Mouse (Mus musculus) erythroblast, embryonic 14.5 days (primary cell): ENCODE results near the gene Plxnb1.

ENCODE experiments used
- GATA1 ChIP-seq: IDR thresholded peaks from 2 replicates; pipeline ENCODE4 v1.6.1; 2012; ENCODE audit warnings: low read length, inconsistent platforms, mixed read lengths
- TAL1 ChIP-seq: IDR thresholded peaks from 3 replicates; pipeline ENCODE4 v1.6.1; 2012; ENCODE audit warnings: low read length, inconsistent platforms, mixed read lengths

DNA sequence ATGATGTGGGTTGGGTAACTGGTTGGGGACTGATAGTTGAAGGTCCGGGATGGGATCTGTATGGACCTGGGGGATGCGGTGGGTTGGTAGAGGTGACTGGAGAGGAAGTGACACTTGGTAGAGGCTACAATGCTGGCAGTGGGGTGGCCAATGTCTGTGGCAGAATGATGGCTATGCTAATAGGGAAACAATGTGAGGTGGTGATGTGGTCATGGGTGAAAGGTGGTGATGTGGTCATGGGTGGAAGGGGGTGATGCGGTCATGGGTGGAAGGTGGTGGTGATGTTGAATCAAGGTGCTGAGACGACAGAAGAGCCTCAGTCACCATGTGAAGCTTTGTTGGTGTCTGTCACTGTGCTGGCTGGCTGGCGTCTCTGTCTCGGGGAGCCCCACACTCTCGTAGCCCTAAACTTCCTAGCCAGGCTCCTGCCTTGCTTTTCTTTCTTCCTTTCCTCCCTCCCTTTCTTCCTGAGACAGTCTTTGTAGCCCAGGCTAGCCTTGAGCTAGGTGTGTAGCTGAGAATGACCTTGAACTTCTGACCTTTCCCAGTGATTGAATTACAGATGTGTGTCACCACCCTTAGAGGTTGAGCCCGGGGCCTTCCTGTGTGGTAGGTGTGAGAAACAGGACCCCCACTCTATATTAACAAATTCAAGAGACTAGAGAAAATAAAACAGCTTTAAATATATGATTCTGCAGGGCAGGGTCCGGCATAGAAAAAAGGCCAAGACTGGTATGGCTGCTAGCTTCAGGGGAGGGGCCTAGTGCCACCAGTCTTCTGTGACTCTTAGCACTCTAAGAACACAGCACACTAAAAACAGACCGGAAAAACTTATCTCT is 43.3 kb upstream of the Plxnb1 start:
- no peak for TF ChIP-seq GATA1
- no peak for TF ChIP-seq TAL1
